Mouse (Mus musculus) duodenum, adult 2 months (tissue): ENCODE results near the gene Kyat1. TPM values are rescaled to one million over a fixed set of nuclear protein-coding genes. Genes with fewer than 3 reads are reported as not detected.

Experiments used
- polyA plus RNA-seq: library from polyadenylated mRNA; depleted of rRNA; stranded (reverse); fragments of >200 nt; gene quantifications from 2 replicates; pipeline ENCODE4 v1.2.3, GENCODE M21; 2012; ENCODE audit warnings: low replicate concordance; rRNA removed

The Kyat1 gene
- polyA plus RNA-seq = 33.7 and 56.0 TPM in 2 replicates

DNA sequence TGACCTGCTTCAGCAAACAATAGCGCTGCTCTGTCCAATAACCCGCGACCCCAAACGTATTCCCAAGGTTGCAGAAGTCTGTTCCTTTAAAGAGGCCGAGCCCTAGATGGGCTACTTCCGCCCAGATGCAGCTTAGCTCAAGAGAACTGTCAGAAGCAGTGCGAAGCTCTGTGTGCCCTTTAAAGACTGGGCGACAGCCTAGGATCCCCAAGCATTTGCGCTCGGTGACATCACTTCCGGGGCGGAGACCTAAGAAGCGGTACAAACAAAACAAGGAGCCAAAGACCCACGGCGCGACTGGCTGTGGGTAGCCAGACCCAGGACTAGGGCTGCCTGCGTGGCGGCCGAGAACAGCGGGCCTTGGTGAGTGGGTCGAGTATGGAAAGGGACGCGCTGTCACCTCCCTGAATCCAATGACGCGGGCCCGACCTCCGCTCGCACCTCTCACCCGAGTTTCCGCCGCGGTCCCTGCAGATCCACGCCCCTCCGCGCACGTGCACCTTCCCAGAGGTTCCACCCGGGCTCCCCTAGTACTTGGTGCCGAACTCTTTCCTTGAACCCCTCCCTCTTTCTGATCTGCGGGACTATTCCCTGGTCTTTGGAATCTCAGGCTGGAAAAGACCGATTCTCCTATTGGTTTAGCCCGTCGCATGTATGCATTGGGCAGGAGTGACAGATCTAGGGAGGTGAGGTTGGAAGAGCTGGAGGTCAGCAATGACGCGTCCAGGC lies at the start of gene Kyat1:
Kyat1 (minus strand) TSS at position 219 of the 729 bp plus-strand sequence.

DNA sequence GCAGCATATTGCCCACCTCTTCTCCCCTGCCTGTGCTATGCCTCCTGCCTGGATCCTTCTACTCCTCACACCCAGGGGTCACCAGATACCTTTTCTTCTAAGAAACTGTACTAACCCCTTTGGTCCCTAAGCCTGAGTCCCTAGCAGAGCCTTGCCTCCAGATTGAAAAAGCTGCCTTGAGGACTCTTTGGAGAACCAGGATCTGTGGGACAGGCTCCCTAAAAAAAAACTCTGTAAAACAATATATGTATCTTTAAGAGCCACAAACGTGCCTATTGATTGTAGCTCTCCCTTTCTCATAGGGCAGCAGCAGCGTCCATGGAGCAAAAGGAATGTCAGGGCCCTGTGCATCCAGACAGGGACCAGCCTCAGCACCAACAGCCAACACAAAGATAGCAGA lies 34.6 kb upstream of the Kyat1 start, which contains the start of gene Gm28035:
Gm28035 (plus strand) TSS at position 301 of the 400 bp plus-strand sequence.

DNA sequence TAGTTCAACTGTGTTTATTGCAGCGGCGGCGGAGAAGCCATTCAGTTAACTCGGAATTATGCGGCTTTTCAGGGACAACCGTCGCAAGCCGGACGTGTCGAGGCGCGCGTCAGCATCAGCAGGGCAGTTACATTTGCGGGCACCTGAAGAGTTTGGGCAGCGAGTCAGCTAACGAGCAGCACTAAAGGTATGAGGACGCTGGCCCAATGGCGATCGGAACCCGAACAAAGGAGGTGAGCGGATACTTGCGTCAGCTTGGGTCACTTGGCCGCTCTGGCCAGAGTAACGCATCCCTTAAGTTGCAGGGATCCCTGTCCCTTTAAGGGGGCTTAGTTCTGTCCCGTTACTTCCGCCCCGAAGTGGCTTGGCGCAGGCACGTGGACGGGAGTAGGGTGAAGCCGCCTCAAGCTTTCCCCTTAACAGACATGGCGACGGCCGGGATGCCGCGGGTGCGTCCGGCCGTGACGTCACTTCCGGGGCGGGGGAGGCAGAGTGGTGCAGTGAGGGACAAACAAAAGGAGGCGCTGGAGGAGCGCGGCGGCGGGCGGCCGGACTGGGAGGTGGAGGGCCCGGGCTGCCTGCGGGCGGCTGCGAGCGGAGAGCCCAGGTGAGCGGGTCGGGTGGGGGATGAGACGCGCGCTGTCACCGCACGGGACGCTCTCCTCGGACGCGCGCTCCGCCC lies 31.7 kb upstream of the Kyat1 start, which contains the start of gene Lrrc8a:
Lrrc8a (plus strand) TSS at position 517 of the 682 bp plus-strand sequence.

DNA sequence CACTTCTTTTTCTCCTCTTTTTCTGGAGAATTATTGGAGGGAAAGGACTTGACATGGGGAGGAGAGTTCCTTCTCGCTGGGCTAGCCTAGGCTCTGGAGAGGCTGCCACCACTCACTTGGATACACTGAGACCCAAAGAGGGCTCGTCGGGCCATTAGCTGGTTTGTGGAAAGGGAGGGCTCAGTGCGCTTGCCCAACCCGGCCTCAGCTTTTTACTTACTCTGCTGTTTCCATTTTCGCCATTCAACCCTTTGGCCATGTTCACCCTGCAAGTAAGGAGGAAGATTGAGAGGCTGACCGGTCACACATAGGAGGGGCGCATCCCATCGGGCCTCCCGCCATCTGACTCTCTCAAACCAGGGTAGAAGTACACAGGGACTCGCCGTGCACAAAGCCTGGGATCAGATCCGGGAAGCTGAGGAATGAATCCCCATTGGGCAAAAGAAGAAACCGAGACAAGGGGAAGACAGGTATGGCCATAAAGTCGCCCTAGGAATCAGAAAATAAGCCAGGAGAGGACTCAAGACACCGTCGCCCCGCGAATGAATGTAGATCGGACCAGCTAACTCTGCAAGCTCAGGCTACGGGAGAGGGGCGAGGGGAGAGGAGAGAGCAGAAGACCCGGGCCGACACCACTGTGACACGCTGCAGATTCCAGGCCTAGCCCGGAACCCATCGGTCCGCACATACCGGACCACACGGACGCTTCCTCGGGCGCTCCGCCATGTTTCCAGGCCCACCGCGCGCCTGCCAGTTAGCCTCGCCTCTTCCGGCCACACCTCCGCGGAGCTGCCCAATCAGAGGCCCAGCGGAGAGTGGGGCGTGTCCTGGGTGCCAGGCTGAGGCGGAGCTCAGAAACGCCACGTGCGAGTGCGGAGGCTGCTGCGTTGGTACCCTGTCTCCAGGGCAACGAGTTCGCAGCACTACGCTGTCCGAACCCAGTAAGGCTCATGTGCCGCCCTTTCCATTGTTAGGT lies 27.7 kb downstream of the Kyat1 start, which contains the start of gene Spout1:
Spout1 (minus strand) TSS at position 760 of the 976 bp plus-strand sequence.

DNA sequence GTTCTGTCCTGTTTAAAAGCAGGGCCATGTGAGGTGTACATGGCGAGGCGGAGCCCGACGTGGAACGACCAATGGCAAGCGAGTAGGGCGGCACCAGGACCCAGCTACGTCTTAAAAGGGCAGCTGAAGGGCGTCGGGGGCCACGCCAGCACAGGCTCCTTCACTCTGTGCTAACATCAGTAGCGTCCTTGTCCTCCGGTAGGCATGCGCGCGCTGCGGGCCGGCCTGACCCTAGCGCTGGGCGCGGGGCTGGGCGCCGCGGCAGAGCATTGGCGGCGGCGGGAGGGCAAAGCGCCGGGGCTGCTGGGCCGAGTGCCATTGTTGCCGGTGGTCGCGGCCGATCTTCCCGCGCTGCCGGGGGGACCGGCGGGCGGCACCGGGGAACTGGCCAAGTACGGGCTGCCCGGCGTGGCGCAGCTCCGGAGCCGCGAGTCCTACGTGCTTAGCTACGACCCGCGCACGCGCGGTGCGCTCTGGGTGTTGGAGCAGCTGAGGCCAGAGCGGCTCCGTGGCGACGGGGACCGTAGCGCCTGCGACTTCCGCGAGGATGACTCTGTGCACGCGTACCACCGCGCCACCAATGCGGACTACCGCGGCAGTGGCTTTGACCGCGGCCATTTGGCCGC lies 34.2 kb downstream of the Kyat1 start, which contains the start of gene Endog:
Endog (plus strand) TSS at position 123 of the 626 bp plus-strand sequence.

Other genes with a start within 250 kb of the Kyat1 start
- 69.7 and 87.6 TPM in 2 replicates for gene Sptan1, start 240.3 kb downstream of the Kyat1 start, polyA plus RNA-seq
- gene Wdr34, start 157.0 kb downstream of the Kyat1 start, polyA plus RNA-seq = 9.6 and 10.9 TPM in 2 replicates
- gene Set, start 148.5 kb downstream of the Kyat1 start, polyA plus RNA-seq = 38.4 and 44.9 TPM in 2 replicates
- 7.9 and 10.0 TPM in 2 replicates for gene Pkn3, start 128.2 kb downstream of the Kyat1 start, polyA plus RNA-seq
- gene Zdhhc12, start 112.2 kb downstream of the Kyat1 start, polyA plus RNA-seq = 92.1 and 211 TPM in 2 replicates
- 37.7 and 41.5 TPM in 2 replicates for gene Zer1, start 81.3 kb downstream of the Kyat1 start, polyA plus RNA-seq
- 75.7 and 94.3 TPM in 2 replicates for gene Tbc1d13, start 72.1 kb downstream of the Kyat1 start, polyA plus RNA-seq
- 88.4 and 254 TPM in 2 replicates for gene Endog, start 34.4 kb downstream of the Kyat1 start, polyA plus RNA-seq
- 19.1 and 20.7 TPM in 2 replicates for gene Spout1, start 27.4 kb downstream of the Kyat1 start, polyA plus RNA-seq
- 15.3 and 19.6 TPM in 2 replicates for gene Lrrc8a, start 31.9 kb upstream of the Kyat1 start, polyA plus RNA-seq
- gene Gm28035, start 34.7 kb upstream of the Kyat1 start, polyA plus RNA-seq = 2.6 and 3.4 TPM in 2 replicates
- 4.4 and 5.9 TPM in 2 replicates for gene Phyhd1, start 60.4 kb upstream of the Kyat1 start, polyA plus RNA-seq
- gene Gm28038, start 75.2 kb upstream of the Kyat1 start, polyA plus RNA-seq = not detected in 2 replicates
- 14.6 and 20.2 TPM in 2 replicates for gene Dolk, start 80.5 kb upstream of the Kyat1 start, polyA plus RNA-seq
- 27.0 and 29.2 TPM in 2 replicates for gene Nup188, start 80.5 kb upstream of the Kyat1 start, polyA plus RNA-seq
- gene Sh3glb2, start 153.5 kb upstream of the Kyat1 start, polyA plus RNA-seq = 149 and 156 TPM in 2 replicates
- 45.6 and 46.8 TPM in 2 replicates for gene Miga2, start 158.4 kb upstream of the Kyat1 start, polyA plus RNA-seq
- 157 and 199 TPM in 2 replicates for gene Dolpp1, start 186.4 kb upstream of the Kyat1 start, polyA plus RNA-seq
- 263 and 268 TPM in 2 replicates for gene Crat, start 210.0 kb upstream of the Kyat1 start, polyA plus RNA-seq
- 138 and 167 TPM in 2 replicates for gene Ptpa, start 210.2 kb upstream of the Kyat1 start, polyA plus RNA-seq